Mouse (Mus musculus) layer of hippocampus, postnatal 25 days (tissue): ENCODE measurements at regions not wholly inside any gene's neighbourhood (a gene's known extent, or its start where the extent isn't known, plus 50 kb on each side); places are given as distances from the start of the nearest gene placed in this dataset.

Experiments
- DNase-seq, 2 experiments: peaks; one replicate each; pipeline ENCODE4 v3.0.0; 2022; ENCODE audit warnings: mixed read lengths in 2 of 2, low spot score in 1 of 2; ENCODE audit errors: extremely low spot score in 1 of 2

DNA sequence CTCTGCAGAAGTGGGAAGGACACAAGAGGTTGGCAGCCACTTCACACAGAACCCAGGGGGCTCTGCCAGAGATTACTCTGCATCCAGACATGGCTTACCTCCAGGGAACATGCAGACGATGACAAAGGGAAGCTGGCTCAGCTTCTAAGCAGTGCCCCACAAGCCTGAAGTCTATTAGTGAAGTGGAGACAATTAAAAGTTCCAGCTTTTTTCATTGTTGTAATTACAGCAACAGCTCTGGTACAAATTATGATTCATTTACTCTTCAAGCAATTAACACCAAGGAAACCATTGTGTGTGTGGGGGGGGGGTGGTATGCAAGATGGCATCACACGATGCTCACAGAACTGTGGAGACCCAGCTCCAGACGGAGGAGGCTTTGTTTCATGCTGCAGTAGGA, 66.3 kb upstream of the Ado start:
- DNase-seq: no peak

- no peak for DNase-seq
Observed at GRCm38 (mm10) chr10:67610689-67611088, 61.9 kb upstream of the Ado start.

DNA sequence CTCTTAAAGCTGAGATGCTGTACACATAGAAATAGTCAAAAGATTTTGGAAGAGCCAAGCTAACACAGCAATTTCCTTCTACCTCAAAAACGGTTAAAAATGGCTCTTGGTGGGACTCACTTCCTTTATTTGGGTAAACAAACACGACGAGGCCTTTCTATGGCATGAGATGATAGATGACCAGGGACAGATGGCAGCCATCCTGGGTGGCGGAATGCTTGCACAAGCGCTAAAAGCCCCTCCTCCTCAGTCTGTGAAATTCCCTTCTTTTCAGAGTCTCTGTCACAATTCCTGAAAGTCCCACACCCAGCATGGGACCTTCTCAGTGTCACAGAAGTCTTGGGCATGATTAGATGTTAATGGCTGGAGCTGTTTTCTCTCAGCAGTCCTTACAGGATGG, 59.3 kb upstream of the Ado start:
- no peak for DNase-seq

GRCm38 (mm10) chr10:67607297-67608032, 58.7 kb upstream of the Ado start:
- DNase-seq: no peak

GRCm38 (mm10) chr10:67606739-67607138, 58.0 kb upstream of the Ado start:
- no peak for DNase-seq

DNA sequence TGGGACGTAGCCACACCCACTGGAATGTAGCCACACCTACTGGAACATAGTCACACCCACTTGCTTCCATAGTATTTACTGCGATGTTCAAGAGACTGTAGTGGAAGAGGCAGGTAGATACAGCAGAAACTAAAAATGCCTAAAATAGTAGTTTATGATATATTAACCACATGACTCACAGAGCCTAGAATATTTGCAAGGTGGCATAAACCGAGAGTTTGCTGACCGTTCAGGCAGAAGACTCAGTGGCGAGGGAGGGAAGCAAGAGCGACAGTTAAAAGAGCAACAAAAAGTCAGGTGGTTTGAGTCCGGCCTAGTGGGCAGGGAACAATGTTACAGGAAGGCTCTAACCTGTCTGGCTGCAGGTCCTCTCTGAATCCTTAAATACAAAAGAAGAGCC, 50.6 kb upstream of the Ado start:
- no peak for DNase-seq

- no peak for DNase-seq
Observed at GRCm38 (mm10) chr10:67598590-67599047, 49.9 kb upstream of the Ado start.
